Mouse (Mus musculus): ENCODE results near the gene Borcs8.

The Borcs8 gene

DNA sequence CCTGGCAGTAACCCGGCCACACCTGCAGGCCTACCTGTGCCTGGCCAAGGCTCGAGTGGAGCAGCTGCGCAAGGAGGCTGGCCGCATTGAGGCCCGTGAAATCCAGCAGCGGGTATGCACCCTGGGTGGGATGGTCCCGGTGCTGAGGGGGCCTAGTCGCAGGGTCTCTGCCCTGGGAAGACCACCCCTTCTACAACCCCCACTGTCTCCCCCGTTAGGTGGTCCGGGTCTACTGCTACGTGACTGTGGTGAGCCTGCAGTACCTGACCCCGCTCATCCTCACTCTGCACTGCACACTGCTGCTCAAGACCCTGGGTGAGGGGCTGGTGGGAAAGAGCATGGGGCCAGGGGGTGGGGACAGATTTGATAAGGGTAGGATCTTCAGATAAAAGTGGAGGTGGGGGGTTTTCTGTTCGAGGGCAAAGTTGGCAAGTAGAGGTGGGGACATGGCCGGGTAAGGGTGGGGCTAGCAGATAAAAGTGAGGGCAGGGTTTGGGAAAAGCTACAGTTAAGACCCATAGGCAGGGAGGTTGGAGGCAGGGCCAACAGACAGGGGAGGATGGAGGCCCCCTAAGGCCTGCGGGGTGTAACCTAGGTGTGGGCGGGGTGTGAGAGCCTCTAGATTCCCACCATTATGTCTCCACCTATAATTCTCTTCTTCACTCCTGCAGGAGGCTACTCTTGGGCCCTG, 42.1 kb downstream of the Borcs8 start:
- no peak for DNase-seq

DNA sequence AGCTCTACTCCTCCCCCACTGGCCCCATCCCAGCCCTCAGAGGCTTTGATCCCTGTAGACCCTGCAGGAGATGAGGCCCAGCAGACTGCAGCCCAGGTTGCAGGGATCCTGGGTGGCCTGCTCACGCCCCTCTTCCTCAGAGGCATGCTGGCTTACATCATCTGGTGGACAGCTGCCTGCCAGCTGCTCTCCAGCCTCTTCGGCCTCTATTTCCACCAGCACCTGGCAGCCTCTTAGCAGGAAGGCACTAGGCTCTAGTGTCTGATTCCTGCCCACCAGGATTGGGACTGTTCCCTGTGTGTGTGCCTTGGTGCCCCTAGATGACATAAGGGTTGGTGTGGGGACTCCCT, 42.6 kb downstream of the Borcs8 start:
- no peak for DNase-seq

DNA sequence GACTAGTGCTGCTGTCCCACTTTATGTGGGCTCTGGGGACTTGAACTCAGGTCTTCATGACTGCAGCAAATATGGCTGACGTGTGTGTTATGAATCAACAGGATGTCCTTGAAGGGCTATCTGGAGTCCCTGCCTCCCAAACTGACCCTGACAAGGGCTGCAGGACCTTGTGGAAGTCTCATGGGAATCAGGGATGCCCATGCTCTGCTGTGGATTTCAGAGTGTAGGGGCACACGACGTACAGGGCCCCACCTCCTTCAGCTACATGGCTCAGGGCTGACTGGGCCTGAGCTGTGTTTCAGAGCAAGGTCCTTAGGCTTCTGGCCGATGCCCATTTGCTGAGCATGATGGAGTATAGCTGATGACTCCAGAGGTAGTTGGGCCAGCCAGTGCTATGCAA, 43.9 kb downstream of the Borcs8 start:
- no peak for DNase-seq

DNA sequence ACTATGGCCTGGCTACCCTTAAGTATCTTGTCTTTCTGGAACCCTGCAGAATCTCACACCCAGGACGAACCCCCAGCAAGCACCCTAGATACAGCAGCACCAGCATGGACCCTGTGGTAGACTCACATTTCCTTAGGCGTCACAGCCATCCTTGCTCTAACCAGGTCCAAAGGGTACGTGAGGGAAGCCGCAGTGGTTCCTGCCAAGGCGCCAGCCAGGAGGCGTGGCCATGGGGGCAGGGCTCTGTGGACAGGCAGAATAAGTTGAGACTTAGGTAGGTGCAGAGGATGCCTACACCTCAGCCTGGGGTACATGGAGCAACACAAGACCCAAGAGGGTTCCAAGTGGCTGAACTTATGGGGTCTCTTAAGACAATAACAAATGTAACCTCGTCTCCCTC, 49.4 kb downstream of the Borcs8 start:
- no peak for DNase-seq

DNA sequence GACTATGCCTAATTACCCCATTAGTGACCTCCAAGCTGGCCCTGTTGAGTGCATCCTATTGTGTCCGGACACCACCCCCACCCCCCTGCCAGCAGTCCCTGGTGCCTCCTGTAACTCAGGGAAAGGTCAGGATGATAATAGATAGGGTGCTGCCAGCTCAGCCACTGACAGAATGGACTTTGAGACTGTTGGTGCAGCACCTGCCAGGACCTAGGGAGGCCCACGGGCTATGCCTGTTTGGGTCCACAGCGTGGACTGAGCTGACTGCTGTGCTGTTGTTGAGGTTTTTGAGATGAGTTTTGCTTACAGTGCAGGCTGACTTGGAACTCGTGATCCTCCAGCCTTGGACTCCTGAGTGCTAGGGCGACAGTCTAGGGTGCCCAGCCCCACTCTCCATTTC, 53.9 kb downstream of the Borcs8 start:
- DNase-seq, result no peak

DNA sequence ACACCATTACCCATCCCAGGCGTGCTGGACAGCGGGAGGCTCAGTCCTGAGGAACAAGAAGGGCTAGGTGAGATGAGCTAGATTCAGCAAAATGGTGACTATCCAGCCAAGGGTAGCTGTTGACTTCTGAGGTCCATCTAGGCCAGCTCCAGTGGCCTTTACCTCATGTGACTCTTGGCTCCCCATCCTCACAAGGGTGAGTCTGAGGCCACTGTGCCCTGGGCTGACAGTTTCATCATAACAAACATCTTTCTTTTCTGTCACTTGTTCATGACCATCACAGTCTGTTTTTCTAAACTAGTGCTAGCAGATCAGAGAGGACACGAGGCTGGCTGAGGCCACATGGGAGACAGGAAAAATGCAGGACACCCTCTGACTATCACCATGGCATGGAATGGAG, 54.9 kb downstream of the Borcs8 start:
- DNase-seq, result no peak

DNA sequence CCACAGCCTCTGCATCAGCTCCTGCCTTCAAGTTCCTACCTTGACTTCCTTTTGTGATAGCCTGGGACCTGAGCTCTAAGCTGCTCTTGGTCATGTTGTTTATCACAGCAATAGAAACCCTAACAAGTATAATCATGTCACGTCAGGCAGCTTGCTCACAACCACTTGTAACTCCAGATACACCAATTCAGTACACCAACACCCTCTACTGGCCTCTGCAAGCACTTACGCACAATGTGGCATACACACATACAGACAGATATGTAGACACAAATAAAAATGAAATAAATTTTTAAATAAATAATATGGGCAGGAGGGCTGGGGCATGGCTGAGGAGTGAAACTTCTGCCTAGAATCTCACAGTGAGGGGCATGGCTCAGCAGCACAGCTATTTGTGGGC, 56.5 kb downstream of the Borcs8 start:
- DNase-seq, result no peak
